Mouse (Mus musculus) lung, adult 2 months (tissue): ENCODE measurements around the gene Pla2g7.

Source experiments
- CTCF ChIP-seq: fragments of 200-500 bp; IDR thresholded peaks from 2 replicates; pipeline ENCODE4 v1.5.1; 2011; ENCODE audit warnings: mild to moderate bottlenecking, low read length, control low read depth; ENCODE audit not compliant: insufficient read depth
- POLR2A ChIP-seq: fragments of 200-500 bp; IDR thresholded peaks from 2 replicates; pipeline ENCODE4 v1.6.1; 2011; ENCODE audit warnings: low read depth, mild to moderate bottlenecking, control low read depth, low read length, borderline replicate concordance; ENCODE audit errors: extremely low read depth

- TF ChIP-seq POLR2A (no peak), CTCF (no peak)
Measured at GRCm38 (mm10) chr17:43612221-43612620, 44.3 kb downstream of the Pla2g7 start.
